Mouse (Mus musculus) forebrain, embryonic 14.5 days (tissue): Measurements from ENCODE around the gene Zfp575. TPM values are rescaled to one million over a fixed set of nuclear protein-coding genes. Genes with fewer than 3 reads are reported as not detected.

ENCODE experiments used
- ATAC-seq: fragments of 200-750 bp; cut with Nextera tagmentation; 2 replicates; pipeline ENCODE4 v1.8.0; 2017; ENCODE audit warnings: mild to moderate bottlenecking, moderate library complexity
- DNase-seq: peaks from one replicate; pipeline ENCODE4 v3.0.0-alpha.2; 2015; ENCODE audit warnings: low spot score
- H3K27ac ChIP-seq: fragments of 300-500 bp; sonication (generic); 2 replicates; pipeline ENCODE4 v1.5.1; 2014; ENCODE audit warnings: low read depth, mild to moderate bottlenecking, control low read depth, low read length, moderate library complexity
- H3K27me3 ChIP-seq: fragments of 300-500 bp; sonication (generic); replicated peaks from 2 replicates; pipeline ENCODE4 v1.6.1; 2014; ENCODE audit warnings: low read length, control low read depth, mixed read lengths; ENCODE audit not compliant: control insufficient read depth, insufficient read depth
- H3K36me3 ChIP-seq: fragments of 300-500 bp; sonication (generic); 2 replicates; pipeline ENCODE4 v1.6.1; 2014; ENCODE audit warnings: low read length, control low read depth; ENCODE audit not compliant: control insufficient read depth, insufficient read depth
- H3K4me1 ChIP-seq: fragments of 300-500 bp; sonication (generic); 2 replicates; pipeline ENCODE4 v1.6.1; 2014; ENCODE audit warnings: antibody characterized with exemption, low read length, control low read depth; ENCODE audit not compliant: control insufficient read depth, insufficient read depth
- H3K4me2 ChIP-seq: fragments of 300-500 bp; sonication (generic); 2 replicates; pipeline ENCODE4 v1.6.1; 2014; ENCODE audit warnings: mild to moderate bottlenecking, control low read depth, low read length
- H3K4me3 ChIP-seq: fragments of 300-500 bp; sonication (generic); 2 replicates; pipeline ENCODE4 v1.5.1; 2014; ENCODE audit warnings: low read depth, low read length, control low read depth
- H3K9ac ChIP-seq: fragments of 300-500 bp; sonication (generic); 2 replicates; pipeline ENCODE4 v1.6.1; 2014; ENCODE audit warnings: mild to moderate bottlenecking, low read length, control low read depth, moderate library complexity
- H3K9me3 ChIP-seq: fragments of 300-500 bp; sonication (generic); replicated peaks from 2 replicates; pipeline ENCODE4 v1.6.1; 2016; ENCODE audit warnings: low read length, control low read depth, mixed read lengths; ENCODE audit not compliant: control insufficient read depth
- WGBS: fragments of 180-500 bp; shearing (Covaris S2); extraction: QIAGEN DNeasy Blood & Tissue Kit; methylation state at CpG from one replicate; pipeline ENCODE4 v1.1.7; 2014; 5-methylcytosine and 5-hydroxymethylcytosine counted together
- polyA plus RNA-seq: library from polyadenylated mRNA; unstranded; fragments of >200 nt; fragmentation: Nextera tagmentation; extraction: Ambion mirVana; gene quantifications from 2 replicates; pipeline ENCODE4 v1.2.1, GENCODE M21; 2014

The Zfp575 gene
- polyA plus RNA-seq, 1 experiment from 2014 or later = 3.3 TPM

DNA sequence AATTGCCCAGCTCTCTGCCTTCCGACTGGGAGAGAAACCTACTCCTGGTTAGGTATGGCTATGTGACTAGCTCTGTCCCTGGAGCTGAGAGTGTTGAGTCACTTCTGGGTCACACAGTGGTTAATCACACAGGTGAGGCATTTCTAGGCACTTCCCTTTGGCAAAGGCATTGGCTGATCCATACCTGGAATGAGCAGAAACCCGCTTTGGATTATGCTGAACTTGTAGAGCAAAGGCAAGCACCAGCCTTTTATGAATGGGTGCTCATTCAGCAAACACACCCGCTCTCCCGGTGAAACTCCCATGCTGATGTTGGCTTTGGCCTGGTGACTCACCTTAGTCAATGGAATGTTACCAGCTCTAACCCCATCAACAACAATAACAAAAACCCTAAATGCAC is 47.8 kb downstream of the Zfp575 start:
- no peak overlapping the region for H3K27ac ChIP-seq
- H3K4me1 ChIP-seq = no peaks in the 10 kb centered on the region
- H3K27me3 ChIP-seq = no peaks in the 10 kb centered on the region
- H3K9ac ChIP-seq = no peak overlapping the region
- ATAC-seq (no peak), DNase-seq (no peak)
- H3K9me3 ChIP-seq = no peaks in the 10 kb centered on the region
- H3K4me2 ChIP-seq = no peak overlapping the region
- peaks cover 19% of the 10 kb centered on the region for H3K36me3 ChIP-seq
- H3K4me3 ChIP-seq = no peak overlapping the region
- 96% methylated on average over 4 of the region's 4 CpGs for WGBS

DNA sequence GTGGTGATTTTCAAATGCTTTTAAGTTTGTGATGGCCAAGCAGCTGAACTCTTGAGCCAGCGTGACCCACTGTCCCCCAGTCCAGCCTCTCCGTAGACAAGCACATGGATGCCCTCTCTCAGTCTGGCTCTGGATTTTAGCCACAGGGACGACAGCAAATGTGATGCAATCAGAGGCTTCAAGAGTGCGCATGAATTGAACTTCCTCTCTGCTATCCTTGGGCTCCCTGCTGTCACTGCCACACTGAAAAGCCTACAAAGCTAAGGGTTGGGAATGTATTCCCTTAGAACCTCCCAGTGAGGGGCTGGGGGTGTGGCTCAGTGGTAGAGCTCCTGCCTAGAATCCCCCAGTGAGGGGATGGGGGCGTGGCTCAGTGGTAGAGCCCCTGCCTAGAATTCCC is 48.7 kb downstream of the Zfp575 start:
- Histone ChIP-seq H3K4me2 (no peak overlapping the region), H3K9me3 (no peaks in the 10 kb centered on the region), H3K36me3 (peaks cover 29% of the 10 kb centered on the region), H3K27ac (no peak overlapping the region), H3K4me3 (no peak overlapping the region), H3K9ac (no peak overlapping the region), H3K27me3 (no peaks in the 10 kb centered on the region), H3K4me1 (peaks cover 5% of the 10 kb centered on the region)
- ATAC-seq (no peak), DNase-seq (no peak)
- WGBS = 73% methylated on average over 5 of the region's 5 CpGs

- no peak for DNase-seq
- Histone ChIP-seq H3K27me3 (no peaks in the 10 kb centered on the region), H3K4me3 (no peak overlapping the region), H3K36me3 (peaks cover 34% of the 10 kb centered on the region), H3K9ac (0 out of 2 replicates have a peak overlapping the region, but pooled peaks have one; percentile 10), H3K27ac (no peak overlapping the region), H3K9me3 (no peaks in the 10 kb centered on the region), H3K4me1 (peaks cover 5% of the 10 kb centered on the region), H3K4me2 (no peak overlapping the region)
- no peak for ATAC-seq
- 49% methylated on average over 5 of the region's 5 CpGs for WGBS
Observed at GRCm38 (mm10) chr7:24538154-24538553, 49.3 kb downstream of the Zfp575 start.

GRCm38 (mm10) chr7:24537591-24537990 is 49.9 kb downstream of the Zfp575 start:
- Histone ChIP-seq H3K36me3 (peaks cover 38% of the 10 kb centered on the region), H3K9ac (no peak overlapping the region), H3K4me1 (peaks cover 6% of the 10 kb centered on the region), H3K4me3 (no peak overlapping the region), H3K4me2 (no peak overlapping the region), H3K27ac (no peak overlapping the region), H3K27me3 (no peaks in the 10 kb centered on the region), H3K9me3 (no peaks in the 10 kb centered on the region)
- ATAC-seq = no peak
- no peak for DNase-seq
- WGBS = 81% methylated on average over 5 of the region's 5 CpGs

- Histone ChIP-seq H3K4me1 (peaks cover 11% of the 10 kb centered on the region), H3K36me3 (peaks cover 38% of the 10 kb centered on the region), H3K4me3 (no peak overlapping the region), H3K4me2 (no peak overlapping the region), H3K27ac (no peak overlapping the region), H3K9ac (no peak overlapping the region), H3K9me3 (no peaks in the 10 kb centered on the region), H3K27me3 (no peaks in the 10 kb centered on the region)
- 80% methylated on average over 4 of the region's 4 CpGs for WGBS
- DNase-seq (no peak), ATAC-seq (no peak)
Observed at GRCm38 (mm10) chr7:24537081-24537480, 50.4 kb downstream of the Zfp575 start.

GRCm38 (mm10) chr7:24534301-24534700 is 53.1 kb downstream of the Zfp575 start:
- peak overlapping the region; percentile 28; the same call in 1 of the 2 replicates for H3K4me2 ChIP-seq
- H3K27me3 ChIP-seq = no peaks in the 10 kb centered on the region
- H3K9me3 ChIP-seq = no peaks in the 10 kb centered on the region
- ATAC-seq = no peak
- H3K9ac ChIP-seq = no peak overlapping the region; the same call in 1 of the 2 replicates
- no peak overlapping the region for H3K4me3 ChIP-seq
- H3K4me1 ChIP-seq = peaks cover 18% of the 10 kb centered on the region
- no peak for DNase-seq
- H3K27ac ChIP-seq = no peak overlapping the region
- peaks cover 38% of the 10 kb centered on the region for H3K36me3 ChIP-seq
- whole genome bisulfite sequencing = 32% methylated on average over 19 of the region's 19 CpGs

Other genes with a start within 250 kb of the Zfp575 start
- gene Lypd5, start 238.4 kb downstream of the Zfp575 start, polyA plus RNA-seq = not detected in 2 replicates
- gene Kcnn4, start 217.4 kb downstream of the Zfp575 start, polyA plus RNA-seq = 0.09 and 0.53 TPM in 2 replicates
- 23.4 and 26.1 TPM in 2 replicates for gene Smg9, start 188.0 kb downstream of the Zfp575 start, polyA plus RNA-seq
- gene Irgc1, start 135.3 kb downstream of the Zfp575 start, polyA plus RNA-seq = not detected in 2 replicates
- 1.4 and 2.0 TPM in 2 replicates for gene Plaur, start 125.2 kb downstream of the Zfp575 start, polyA plus RNA-seq
- 26.3 and 29.0 TPM in 2 replicates for gene Cadm4, start 105.6 kb downstream of the Zfp575 start, polyA plus RNA-seq
- 178 and 205 TPM in 2 replicates for gene Zfp428, start 80.6 kb downstream of the Zfp575 start, polyA plus RNA-seq
- gene AC161166.1, start 75.2 kb downstream of the Zfp575 start, polyA plus RNA-seq = 0.20 and 0.45 TPM in 2 replicates
- 19.5 and 25.1 TPM in 2 replicates for gene Irgq, start 57.0 kb downstream of the Zfp575 start, polyA plus RNA-seq
- gene Pinlyp, start 41.5 kb downstream of the Zfp575 start, polyA plus RNA-seq = 0.28 TPM in 1 of 2 replicates, not detected in the other
- 65.1 and 66.6 TPM in 2 replicates for gene Xrcc1, start 41.4 kb downstream of the Zfp575 start, polyA plus RNA-seq
- 22.6 and 23.2 TPM in 2 replicates for gene Ethe1, start 98 bp downstream of the Zfp575 start, polyA plus RNA-seq
- not detected in 2 replicates for gene Phldb3, start 23.1 kb upstream of the Zfp575 start, polyA plus RNA-seq
- 0.20 and 0.21 TPM in 2 replicates for gene Lypd3, start 48.9 kb upstream of the Zfp575 start, polyA plus RNA-seq
- gene Tex101, start 89.0 kb upstream of the Zfp575 start, polyA plus RNA-seq = not detected in 2 replicates
- not detected in 2 replicates for gene BC049730, start 121.6 kb upstream of the Zfp575 start, polyA plus RNA-seq
- not detected in 2 replicates for gene Gm4763, start 139.3 kb upstream of the Zfp575 start, polyA plus RNA-seq
- 0.19 and 0.63 TPM in 2 replicates for gene Cd177, start 172.7 kb upstream of the Zfp575 start, polyA plus RNA-seq
- not detected in 2 replicates for gene Ceacam10, start 189.6 kb upstream of the Zfp575 start, polyA plus RNA-seq